Mouse (Mus musculus) testis, adult 2 months (tissue): ENCODE measurements around the gene Col25a1. TPM values are rescaled to one million over a fixed set of nuclear protein-coding genes. Genes with fewer than 3 reads are reported as not detected.

Experiments
- H3K27ac ChIP-seq: fragments of 200-500 bp; 2 replicates; pipeline ENCODE4 v1.5.1; 2012; ENCODE audit warnings: low read depth, low read length; ENCODE audit not compliant: control insufficient read depth, insufficient read depth
- H3K27me3 ChIP-seq: fragments of 200-500 bp; 2 replicates; pipeline ENCODE4 v1.6.1; 2012; ENCODE audit warnings: mild to moderate bottlenecking, low read length, moderate library complexity; ENCODE audit not compliant: control insufficient read depth, insufficient read depth
- H3K36me3 ChIP-seq: fragments of 200-500 bp; 2 replicates; pipeline ENCODE4 v1.6.1; 2012; ENCODE audit warnings: mild to moderate bottlenecking, low read length; ENCODE audit not compliant: control insufficient read depth, insufficient read depth
- H3K4me1 ChIP-seq: fragments of 200-500 bp; 2 replicates; pipeline ENCODE4 v1.6.1; 2012; ENCODE audit warnings: low read length; ENCODE audit not compliant: control insufficient read depth, insufficient read depth
- H3K4me3 ChIP-seq: fragments of 200-500 bp; 2 replicates; pipeline ENCODE4 v1.5.1; 2012; ENCODE audit warnings: low read depth, mild to moderate bottlenecking, low read length, moderate library complexity, mixed read lengths; ENCODE audit not compliant: control insufficient read depth
- CTCF ChIP-seq: fragments of 200-500 bp; IDR thresholded peaks from 2 replicates; pipeline ENCODE4 v1.5.1; 2012; ENCODE audit warnings: low read depth, mild to moderate bottlenecking, inconsistent platforms, low read length, moderate library complexity; ENCODE audit not compliant: control insufficient read depth, insufficient read depth, insufficient replicate concordance
- POLR2A ChIP-seq: fragments of 200-500 bp; IDR thresholded peaks from 2 replicates; pipeline ENCODE4 v1.6.1; 2012; ENCODE audit warnings: low read depth, mild to moderate bottlenecking, inconsistent platforms, low read length, moderate library complexity; ENCODE audit not compliant: control insufficient read depth
- polyA plus RNA-seq: library from polyadenylated mRNA; depleted of rRNA; stranded (reverse); fragments of >200 nt; gene quantifications from 2 replicates; pipeline ENCODE4 v1.2.3, GENCODE M21; 2012

Col25a1 gene
- polyA plus RNA-seq, 1 experiment, result 1.9 TPM

DNA sequence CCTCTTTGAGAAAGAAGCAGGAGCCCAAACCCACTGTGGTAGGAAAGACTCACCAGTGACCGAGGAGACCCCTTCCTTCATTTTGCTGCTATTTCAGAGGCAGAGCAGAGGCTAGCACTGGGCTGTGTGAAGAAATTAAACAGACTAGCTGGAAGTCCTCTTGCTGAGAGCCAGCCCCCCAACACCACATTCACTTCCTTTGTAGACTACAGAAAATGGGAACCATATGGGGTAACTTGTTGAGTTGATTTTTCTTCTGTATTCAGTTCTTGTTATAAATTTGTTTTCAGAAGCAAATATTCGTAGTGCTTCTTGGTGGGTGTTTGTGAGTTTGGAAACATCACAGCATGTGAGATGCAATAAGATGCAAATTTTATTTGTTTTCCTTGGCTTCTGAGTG lies 142.6 kb downstream of the Col25a1 start:
- TF ChIP-seq POLR2A, result no peak
- TF ChIP-seq CTCF, result no peak
- no peaks in the 10 kb centered on the region for H3K27me3 ChIP-seq
- H3K27ac ChIP-seq, result no peak overlapping the region
- H3K4me3 ChIP-seq, result no peak overlapping the region
- H3K36me3 ChIP-seq, result no peaks in the 10 kb centered on the region
- no peaks in the 10 kb centered on the region for H3K4me1 ChIP-seq

DNA sequence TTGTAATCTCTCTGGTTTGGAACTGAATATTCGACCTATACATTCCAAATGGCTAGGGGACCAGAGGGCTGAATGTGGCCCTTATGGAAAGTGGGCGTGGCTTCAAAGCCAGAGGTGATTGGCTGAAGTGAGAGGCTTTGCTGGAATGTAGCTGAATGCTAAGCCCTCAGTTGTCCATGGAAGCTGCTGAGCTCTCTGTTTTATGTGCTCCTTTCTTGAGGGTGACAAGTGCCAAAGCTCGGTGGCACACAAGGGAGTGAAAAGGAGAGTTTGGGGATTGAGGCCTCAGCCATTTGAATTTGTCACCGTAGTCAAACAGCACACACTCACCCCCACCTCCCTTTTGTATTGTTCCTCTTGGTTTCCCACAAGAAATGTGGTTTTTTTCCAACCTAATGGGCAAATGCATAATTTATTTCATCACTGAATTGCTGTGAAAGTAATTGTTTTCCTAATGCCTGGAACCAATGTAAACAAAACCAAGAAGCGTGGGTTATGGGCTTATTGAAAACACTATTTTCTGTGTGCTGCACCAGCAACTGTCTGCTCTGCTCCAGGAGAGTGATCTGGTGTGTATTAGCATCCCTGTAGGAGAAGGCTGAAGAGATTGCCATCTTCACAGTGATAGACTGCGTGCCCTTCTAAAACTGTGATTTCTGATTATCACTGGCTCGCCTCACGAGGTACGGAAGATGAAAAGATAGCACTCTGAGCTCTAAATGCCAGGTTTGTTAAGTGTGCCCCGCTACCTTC lies 147.2 kb downstream of the Col25a1 start:
- TF ChIP-seq POLR2A (no peak), CTCF (no peak)
- H3K4me3 ChIP-seq, result no peak overlapping the region
- no peaks in the 10 kb centered on the region for H3K4me1 ChIP-seq
- no peaks in the 10 kb centered on the region for H3K27me3 ChIP-seq
- H3K36me3 ChIP-seq, result no peaks in the 10 kb centered on the region
- H3K27ac ChIP-seq, result no peak overlapping the region

DNA sequence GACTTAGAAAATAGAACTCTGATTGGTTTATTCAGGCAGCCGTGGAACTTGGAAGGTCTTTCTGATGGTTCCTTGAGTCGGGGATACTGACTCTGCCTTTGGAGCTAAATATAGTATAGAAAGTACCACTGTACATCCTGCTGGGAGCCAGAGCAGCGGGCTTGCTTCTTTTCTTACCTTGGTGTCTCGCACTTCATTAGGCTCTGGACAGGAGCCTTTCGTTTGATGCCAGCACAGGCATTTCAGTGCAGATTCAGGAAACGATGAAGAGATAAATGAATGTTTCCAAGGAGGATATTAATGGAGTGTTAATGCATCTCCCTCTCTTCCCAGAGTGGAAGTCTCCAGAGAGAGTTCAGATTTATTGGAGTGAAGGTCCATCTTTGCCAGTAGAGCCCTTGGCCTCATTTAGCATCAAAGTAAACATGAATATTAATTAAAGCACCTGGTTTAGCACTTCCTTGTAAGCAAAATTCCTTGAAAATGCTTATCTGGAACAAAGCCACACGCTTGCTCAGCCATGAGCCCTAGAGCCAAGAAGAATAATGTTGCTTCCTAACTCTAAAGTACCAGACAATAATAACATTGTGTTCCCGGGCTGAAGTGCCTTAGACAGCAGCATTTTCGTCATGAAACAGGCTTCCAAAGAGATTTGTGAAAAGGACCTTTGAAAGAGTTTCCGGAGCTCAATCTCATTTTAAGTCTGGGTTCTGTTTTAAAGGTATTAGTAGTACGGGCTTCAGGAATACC lies 151.9 kb downstream of the Col25a1 start:
- Histone ChIP-seq H3K4me1 (no peaks in the 10 kb centered on the region), H3K27ac (no peak overlapping the region), H3K27me3 (no peaks in the 10 kb centered on the region), H3K4me3 (no peak overlapping the region), H3K36me3 (no peaks in the 10 kb centered on the region)
- no peak for TF ChIP-seq CTCF
- no peak for TF ChIP-seq POLR2A

DNA sequence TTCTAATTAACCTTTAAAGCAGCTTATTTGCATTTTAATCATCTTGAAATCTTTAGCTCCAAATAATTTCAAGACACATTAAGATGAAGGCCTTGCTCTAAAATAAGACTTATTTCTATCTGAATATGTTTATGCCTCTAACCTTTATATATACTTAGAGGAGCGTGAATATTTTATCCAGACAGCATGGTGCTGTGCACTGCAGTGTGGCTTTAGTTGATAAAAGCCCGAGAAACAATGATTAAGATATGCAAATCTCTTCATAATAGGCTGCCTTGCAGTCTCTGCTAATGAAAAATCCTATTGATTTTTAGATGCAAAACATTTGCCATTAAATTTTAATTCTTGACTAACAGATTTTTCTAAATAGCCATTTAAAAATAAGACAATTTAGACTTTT lies 156.8 kb downstream of the Col25a1 start:
- Histone ChIP-seq H3K4me1 (no peaks in the 10 kb centered on the region), H3K4me3 (no peak overlapping the region), H3K36me3 (no peaks in the 10 kb centered on the region), H3K27ac (no peak overlapping the region), H3K27me3 (no peaks in the 10 kb centered on the region)
- TF ChIP-seq POLR2A (no peak), CTCF (no peak)

DNA sequence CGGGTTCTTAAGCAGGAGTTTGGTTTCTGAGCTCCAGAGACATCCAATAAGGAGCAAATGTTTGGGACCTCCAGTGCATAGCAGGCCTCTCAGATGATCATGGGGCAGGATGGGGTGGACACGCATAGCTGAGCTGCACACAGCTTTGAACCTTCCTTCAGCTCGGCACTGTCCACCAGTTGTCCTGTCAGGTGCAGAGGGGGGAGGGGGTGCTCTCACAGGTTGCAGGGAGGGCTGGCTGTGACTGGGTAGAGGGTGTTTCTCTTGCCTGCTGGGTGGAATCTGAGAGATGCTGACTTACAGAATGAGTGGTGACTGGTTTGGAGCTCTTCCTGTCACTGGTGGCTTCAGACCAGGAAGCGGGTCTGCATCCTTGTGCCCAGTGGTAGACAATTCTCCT lies 157.5 kb downstream of the Col25a1 start:
- no peak for TF ChIP-seq POLR2A
- TF ChIP-seq CTCF, result no peak
- H3K4me1 ChIP-seq, result no peaks in the 10 kb centered on the region
- no peak overlapping the region for H3K27ac ChIP-seq
- no peaks in the 10 kb centered on the region for H3K36me3 ChIP-seq
- no peak overlapping the region for H3K4me3 ChIP-seq
- no peaks in the 10 kb centered on the region for H3K27me3 ChIP-seq

DNA sequence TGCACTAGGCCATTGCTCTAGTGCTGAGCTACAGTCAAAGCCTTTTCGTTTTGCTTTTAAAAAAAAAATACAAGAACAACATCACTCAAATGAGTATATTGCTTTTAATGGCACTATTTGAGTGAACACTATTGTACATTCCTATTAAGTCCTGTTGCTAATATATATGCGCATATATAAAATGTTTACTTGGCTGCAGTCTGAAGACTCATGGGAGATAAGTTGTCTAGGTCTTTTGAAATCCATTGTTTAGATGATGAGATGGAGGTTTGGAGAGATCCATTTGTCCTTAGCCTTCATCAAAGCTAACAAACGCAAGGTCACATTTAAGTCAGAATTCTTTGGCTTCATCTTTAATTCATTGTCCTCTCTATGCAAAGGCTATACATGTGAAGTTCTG lies 157.9 kb downstream of the Col25a1 start:
- H3K4me1 ChIP-seq, result no peaks in the 10 kb centered on the region
- H3K27ac ChIP-seq, result no peak overlapping the region
- no peaks in the 10 kb centered on the region for H3K36me3 ChIP-seq
- no peaks in the 10 kb centered on the region for H3K27me3 ChIP-seq
- TF ChIP-seq POLR2A (no peak), CTCF (no peak)
- H3K4me3 ChIP-seq, result no peak overlapping the region

DNA sequence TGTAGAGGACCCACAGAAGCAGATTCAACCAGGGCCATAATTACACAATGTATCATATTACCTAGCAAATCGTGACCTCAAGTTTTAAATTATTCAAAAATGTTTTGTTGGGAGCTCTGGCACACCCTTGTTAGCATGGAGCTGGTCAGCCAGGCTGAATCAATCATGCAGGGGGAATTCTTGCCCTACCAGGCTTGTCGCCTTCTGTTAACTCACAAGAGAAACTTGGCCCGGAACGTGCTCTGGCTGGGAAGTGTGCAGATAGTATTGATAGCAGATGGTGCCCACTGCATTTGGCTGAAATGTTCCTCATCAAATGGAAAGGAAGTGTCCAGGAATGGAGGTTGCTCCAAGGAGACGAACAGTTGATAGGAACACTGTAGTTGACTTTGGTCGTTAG lies 158.9 kb downstream of the Col25a1 start:
- H3K27me3 ChIP-seq, result no peaks in the 10 kb centered on the region

More for the DNA sequence above, 158.9 kb downstream of the Col25a1 start:
- Histone ChIP-seq H3K27ac (no peak overlapping the region), H3K36me3 (no peaks in the 10 kb centered on the region), H3K4me3 (no peak overlapping the region), H3K4me1 (no peaks in the 10 kb centered on the region)
- TF ChIP-seq POLR2A (no peak), CTCF (no peak)
